Mouse (Mus musculus) neutrophil, adult 5-6 weeks (primary cell): Measurements from ENCODE around the gene Atxn1. TPM values are rescaled to one million over a fixed set of nuclear protein-coding genes. Genes with fewer than 3 reads are reported as not detected.

Experiments
- ATAC-seq: fragments of 151-379, 151-347 bp; 2 replicates; pipeline ENCODE4 v1.8.0; 2017; ENCODE audit warnings: mild to moderate bottlenecking, moderate TSS enrichment; ENCODE audit not compliant: insufficient number of reproducible peaks, poor library complexity, low FRiP score, severe bottlenecking; ENCODE audit errors: extremely low read depth
- total RNA-seq: library from RNA; stranded (forward); fragments of 200-1000 nt; gene quantifications from 2 replicates; pipeline ENCODE4 v1.2.3, GENCODE M21; 2017

The Atxn1 gene
- total RNA-seq, 1 experiment from 2014 or later, result 22.9 TPM

GRCm38 (mm10) chr13:45935798-45936197 is 29.0 kb downstream of the Atxn1 start:
- no peak for ATAC-seq

- no peak for ATAC-seq
Observed at GRCm38 (mm10) chr13:45934841-45935240, 30.0 kb downstream of the Atxn1 start.

DNA sequence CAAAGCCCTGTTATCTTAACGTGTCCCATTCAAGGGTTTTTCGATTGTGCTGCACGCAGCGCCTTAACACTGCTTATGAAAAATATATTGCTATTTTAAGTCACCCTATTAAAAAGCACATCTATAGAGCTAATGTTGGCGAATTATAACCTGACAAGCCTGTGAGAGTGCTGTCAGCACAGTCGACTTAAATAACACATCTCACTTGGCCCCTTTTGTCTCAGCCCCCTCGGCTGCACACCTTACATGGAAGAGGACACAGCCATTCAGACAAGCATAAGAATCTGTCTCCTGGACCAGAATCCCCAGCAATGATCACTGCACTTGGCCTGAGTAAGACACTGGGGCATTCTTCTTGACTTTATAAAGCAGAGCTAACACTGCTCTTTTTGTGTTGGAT is 30.7 kb downstream of the Atxn1 start:
- no peak for ATAC-seq

DNA sequence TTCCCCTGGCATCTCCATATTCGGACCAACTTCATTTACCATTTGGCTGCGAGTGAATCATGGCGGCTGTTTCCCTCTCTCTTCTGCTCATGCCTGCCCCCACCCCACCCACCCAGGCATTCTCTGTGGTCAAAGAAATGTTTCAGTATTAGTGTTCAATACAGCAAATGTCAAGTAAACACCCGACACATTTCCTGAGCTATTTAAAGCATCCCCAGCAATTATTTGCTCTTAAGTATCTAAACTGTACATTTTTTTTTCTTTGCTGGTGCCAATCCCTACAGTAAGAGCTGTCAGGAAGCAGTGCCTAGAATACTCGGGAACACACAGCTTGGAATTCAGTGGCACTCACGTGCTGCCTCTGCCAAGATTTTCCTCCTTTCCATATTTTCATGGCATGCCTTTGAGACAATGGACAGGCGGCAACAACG is 32.3 kb downstream of the Atxn1 start:
- no peak for ATAC-seq

DNA sequence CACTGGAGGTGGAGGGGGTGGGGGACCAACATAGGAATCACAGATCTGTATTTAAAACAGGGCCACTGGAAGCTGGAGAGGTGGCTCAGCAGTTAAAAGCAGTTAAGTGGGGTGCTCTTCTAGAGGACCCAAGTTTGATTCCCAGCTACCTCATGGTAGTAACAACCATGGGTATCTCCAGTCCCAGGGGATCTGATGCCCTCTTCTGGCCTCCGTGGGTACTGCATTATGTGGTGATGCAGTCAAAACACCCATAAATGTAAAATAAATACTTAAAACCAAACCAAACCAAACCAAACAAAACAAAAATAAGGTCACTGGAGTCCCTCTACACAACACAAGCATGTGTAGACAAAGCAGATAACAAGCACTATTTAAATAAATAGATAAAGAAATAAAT is 32.9 kb downstream of the Atxn1 start:
- ATAC-seq, result no peak

GRCm38 (mm10) chr13:45931215-45931614 is 33.6 kb downstream of the Atxn1 start:
- no peak for ATAC-seq

DNA sequence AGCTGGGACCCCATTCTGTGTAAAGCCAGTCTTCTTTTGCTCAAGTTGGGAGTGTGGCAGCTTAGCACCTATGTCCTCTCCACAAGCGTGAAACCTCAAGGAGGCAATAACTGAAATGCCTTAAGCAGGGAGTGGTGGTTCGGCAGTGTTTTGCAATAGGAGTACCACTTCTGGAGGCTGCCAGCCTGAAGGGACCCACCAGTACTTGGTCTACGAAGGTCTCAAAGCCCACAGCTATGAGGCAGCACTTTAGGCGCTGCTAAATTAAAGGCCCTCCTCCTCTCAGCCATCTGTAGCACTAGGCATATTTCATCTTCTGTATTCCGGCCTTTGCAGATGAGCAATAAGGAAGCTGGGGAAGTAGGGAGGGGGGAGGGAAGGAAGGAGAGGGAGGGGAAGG is 35.1 kb downstream of the Atxn1 start:
- ATAC-seq, result no peak

DNA sequence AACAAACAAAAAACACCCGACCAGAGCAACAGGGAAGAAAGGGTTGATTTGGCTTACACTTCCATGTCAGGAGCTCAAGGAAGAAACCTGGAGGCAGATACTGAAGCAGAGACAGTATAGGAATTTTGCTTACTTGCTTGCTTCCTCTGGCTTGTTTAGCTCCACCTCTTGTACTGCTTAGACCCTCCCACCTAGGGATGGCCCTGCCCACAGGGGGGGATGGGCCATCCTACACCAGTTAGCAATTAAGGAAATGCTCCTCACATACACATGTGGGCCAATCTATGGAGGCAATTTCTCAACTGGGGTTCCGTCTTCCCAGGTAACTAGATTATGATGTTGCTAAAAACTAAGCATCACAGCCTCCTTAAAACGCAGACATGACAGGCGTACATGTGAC is 39.5 kb downstream of the Atxn1 start:
- peak; percentile 40; the same call in 1 of the 2 replicates for ATAC-seq

DNA sequence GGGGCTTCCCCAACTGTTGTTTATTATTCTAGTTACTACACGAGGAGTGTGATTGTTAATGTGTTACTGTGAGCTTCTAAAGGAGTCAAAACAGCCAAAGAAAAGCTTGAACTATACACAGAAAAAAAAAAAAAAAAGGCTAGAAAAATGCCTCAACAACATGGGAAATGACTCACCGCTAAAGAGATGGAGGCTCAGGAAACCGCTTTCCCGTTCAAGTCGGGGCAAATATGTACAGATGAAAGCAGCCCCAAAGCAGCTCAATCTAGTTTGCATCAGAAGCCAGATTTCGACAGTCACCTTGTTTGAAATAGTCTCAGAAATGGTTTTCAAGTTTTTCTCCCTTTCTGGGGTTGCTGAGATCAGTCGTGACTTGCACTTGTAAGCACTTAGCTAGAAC is 40.3 kb downstream of the Atxn1 start:
- no peak for ATAC-seq

- ATAC-seq, result no peak
Observed at GRCm38 (mm10) chr13:45923086-45923485, 41.7 kb downstream of the Atxn1 start.

DNA sequence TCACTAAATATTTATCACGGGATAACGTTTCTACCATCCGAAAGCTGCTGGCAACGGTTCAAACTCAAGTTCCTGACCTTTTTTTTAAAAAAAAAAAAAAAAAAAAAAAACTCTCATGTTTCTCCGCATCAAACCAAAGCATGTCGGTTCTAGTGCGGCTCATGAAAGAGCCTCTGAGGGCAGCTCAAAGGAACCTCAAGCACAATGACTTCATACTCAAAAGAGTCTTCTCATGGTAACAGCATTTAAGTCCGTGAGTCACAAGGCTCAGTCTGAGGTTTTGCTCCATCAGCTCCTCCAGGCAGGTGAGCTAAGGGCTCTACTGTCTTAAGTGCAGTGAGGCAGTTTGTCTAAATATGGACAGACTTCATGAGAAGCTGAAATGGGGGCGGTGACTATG is 42.3 kb downstream of the Atxn1 start:
- peak; percentile 49; the same call in 1 of the 2 replicates for ATAC-seq

- no peak for ATAC-seq
Observed at GRCm38 (mm10) chr13:45918956-45919711, 45.7 kb downstream of the Atxn1 start.

DNA sequence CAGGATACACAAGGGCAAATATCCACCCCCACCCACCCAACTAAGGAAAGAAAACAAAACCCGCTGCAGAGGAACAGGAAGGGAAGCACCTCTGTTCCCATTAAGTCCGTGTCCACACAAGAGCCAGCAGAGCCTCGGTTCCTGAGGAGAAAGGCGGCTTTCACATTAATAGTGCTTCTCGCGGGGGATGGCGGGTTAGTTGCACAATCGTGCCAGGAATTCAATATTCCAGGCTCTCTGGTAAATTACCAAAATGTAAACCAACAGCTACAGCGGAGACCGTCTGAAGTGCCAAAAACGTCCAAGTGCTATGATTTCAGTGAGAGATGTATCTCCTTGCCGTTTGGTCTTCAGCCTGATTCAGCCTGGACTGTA is 46.8 kb downstream of the Atxn1 start:
- ATAC-seq, result no peak

- ATAC-seq, result no peak
Observed at GRCm38 (mm10) chr13:45917058-45918005, 47.5 kb downstream of the Atxn1 start.

- ATAC-seq, result no peak
Observed at GRCm38 (mm10) chr13:45915921-45916320, 48.9 kb downstream of the Atxn1 start.

DNA sequence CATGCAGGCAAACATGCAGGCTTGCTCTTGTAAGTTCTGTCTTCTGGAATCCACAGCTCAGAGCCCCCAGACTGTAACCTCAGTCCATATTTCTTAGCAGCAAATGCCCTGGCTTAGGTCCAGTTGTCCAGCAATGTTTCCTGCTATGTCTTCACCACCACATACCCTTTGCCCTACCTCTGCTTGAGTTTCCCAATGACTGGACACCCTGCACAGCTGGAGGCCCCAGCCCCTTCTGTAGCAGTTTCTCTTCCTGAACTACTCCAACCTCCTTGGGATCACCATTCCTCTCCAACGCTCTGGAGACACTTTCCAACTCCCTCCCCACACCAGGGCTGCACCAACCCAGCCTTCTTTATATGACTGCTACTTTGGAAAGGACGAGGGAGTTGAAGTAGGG is 49.8 kb downstream of the Atxn1 start:
- ATAC-seq, result no peak

GRCm38 (mm10) chr13:45914117-45914516 is 50.7 kb downstream of the Atxn1 start:
- no peak for ATAC-seq

DNA sequence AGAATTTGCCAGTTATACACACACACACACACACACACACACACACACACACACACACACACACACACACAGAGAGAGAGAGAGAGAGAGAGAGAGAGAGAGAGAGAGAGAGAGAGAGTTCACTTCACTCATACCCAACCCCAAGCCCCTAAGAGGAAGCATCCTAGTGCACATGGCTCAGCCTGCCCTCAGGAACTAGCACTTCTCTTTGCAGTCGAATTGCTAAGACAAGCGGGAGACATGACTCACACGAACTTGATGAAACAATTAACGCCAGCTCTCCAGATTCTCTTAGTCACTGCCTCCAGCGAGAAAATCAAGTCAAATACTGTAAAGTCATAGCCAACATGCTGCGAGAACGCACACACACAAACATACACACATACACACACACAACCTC is 53.0 kb downstream of the Atxn1 start:
- peak; percentile 55; the same call in 1 of the 2 replicates for ATAC-seq

- ATAC-seq, result peak; percentile 20; the same call in 1 of the 2 replicates
Observed at GRCm38 (mm10) chr13:45911069-45911468, 53.7 kb downstream of the Atxn1 start.

DNA sequence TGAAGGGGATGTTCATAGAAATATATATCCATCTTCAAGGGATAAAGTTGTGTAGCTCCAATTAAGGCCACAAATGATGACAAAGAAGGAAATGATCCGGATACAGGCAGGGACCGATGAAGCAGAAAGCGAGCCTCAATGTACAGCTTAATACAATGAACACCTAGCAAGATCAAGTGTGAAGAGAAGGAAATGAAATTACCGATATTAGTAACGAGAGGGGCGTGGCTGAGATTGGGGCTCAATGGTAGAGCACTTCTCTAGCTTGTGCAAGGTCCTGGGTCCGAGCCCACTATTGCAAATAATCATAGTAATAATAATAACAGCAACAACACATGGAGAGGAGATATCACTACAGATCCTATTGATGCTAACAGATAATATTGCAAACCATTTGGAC is 54.5 kb downstream of the Atxn1 start:
- no peak for ATAC-seq
